Mouse (Mus musculus) MEL-GATA-1-ER (cell line): ENCODE data around the gene Atad5.
"Not testable (repeated sequence)": the region's sequence is repeated elsewhere in the genome, so short reads cannot be mapped to it uniquely, and the experiment has no call there.

ENCODE experiments used
- DNase-seq: peaks from one replicate; pipeline ENCODE4 v3.0.0-alpha.2; 2012; ENCODE audit warnings: low read depth; ENCODE audit errors: extremely low read depth

Atad5 gene

GRCm38 (mm10) chr11:80088917-80089816 lies at the start of gene Atad5:
Gene Atad5 (plus strand): TSS chr11:80089400.
- DNase-seq: peak; percentile 78

GRCm38 (mm10) chr11:80042615-80043418 lies 46.4 kb upstream of the Atad5 start:
- DNase-seq: peak; percentile 30

- no peak for DNase-seq
These were observed 45.8 kb upstream of the Atad5 start for GRCm38 (mm10) chr11:80043419-80043817.

GRCm38 (mm10) chr11:80046856-80047255 lies 42.3 kb upstream of the Atad5 start:
- DNase-seq: no peak

- DNase-seq: no peak
These were observed 39.1 kb upstream of the Atad5 start for GRCm38 (mm10) chr11:80050088-80050487.

GRCm38 (mm10) chr11:80052456-80052855 lies 36.7 kb upstream of the Atad5 start:
- DNase-seq: no peak

GRCm38 (mm10) chr11:80053171-80053570 lies 36.0 kb upstream of the Atad5 start:
- DNase-seq: no peak

- no peak for DNase-seq
These were observed 34.5 kb upstream of the Atad5 start for GRCm38 (mm10) chr11:80054659-80055058.

- DNase-seq: no peak
These were observed 33.1 kb upstream of the Atad5 start for GRCm38 (mm10) chr11:80056141-80056540.

GRCm38 (mm10) chr11:80062159-80062558 lies 27.0 kb upstream of the Atad5 start:
- no peak for DNase-seq

- DNase-seq: not testable (repeated sequence)
These were observed 22.8 kb upstream of the Atad5 start for GRCm38 (mm10) chr11:80066373-80066772.

GRCm38 (mm10) chr11:80067558-80067957 lies 21.6 kb upstream of the Atad5 start:
- no peak for DNase-seq

GRCm38 (mm10) chr11:80069815-80070214 lies 19.4 kb upstream of the Atad5 start:
- DNase-seq: no peak

GRCm38 (mm10) chr11:80071039-80071438 lies 18.2 kb upstream of the Atad5 start:
- no peak for DNase-seq

GRCm38 (mm10) chr11:80072365-80072764 lies 16.8 kb upstream of the Atad5 start:
- DNase-seq: peak; percentile 27

GRCm38 (mm10) chr11:80075608-80076277 lies 13.5 kb upstream of the Atad5 start:
- DNase-seq: peak; percentile 30

GRCm38 (mm10) chr11:80077784-80078545 lies 11.2 kb upstream of the Atad5 start:
- DNase-seq: peak; percentile 13

GRCm38 (mm10) chr11:80078831-80079230 lies 10.4 kb upstream of the Atad5 start:
- no peak for DNase-seq

GRCm38 (mm10) chr11:80079751-80080150 lies 9.4 kb upstream of the Atad5 start:
- DNase-seq: peak; percentile 54

- DNase-seq: peak; percentile 25
These were observed 8.8 kb upstream of the Atad5 start for GRCm38 (mm10) chr11:80080381-80080825.
